Mouse (Mus musculus) thymus, adult 2 months (tissue): ENCODE measurements around the gene Wdr86. TPM values are rescaled to one million over a fixed set of nuclear protein-coding genes. Genes with fewer than 3 reads are reported as not detected.
A peak's percentile ranks its signal among the peaks of the same experiment; 100 is the strongest.

Experiments used
- DNase-seq: peaks from one replicate; pipeline ENCODE4 v3.0.0; 2021
- H3K27ac ChIP-seq: fragments of 200-500 bp; 2 replicates; pipeline ENCODE4 v1.5.1; 2012; ENCODE audit warnings: low read length, control low read depth; ENCODE audit not compliant: control insufficient read depth, insufficient read depth
- H3K27me3 ChIP-seq: fragments of 200-500 bp; 2 replicates; pipeline ENCODE4 v1.6.1; 2012; ENCODE audit warnings: mild to moderate bottlenecking, low read length, moderate library complexity, mixed read lengths; ENCODE audit not compliant: control insufficient read depth, insufficient read depth
- H3K36me3 ChIP-seq: fragments of 200-500 bp; 2 replicates; pipeline ENCODE4 v1.6.1; 2012; ENCODE audit warnings: mild to moderate bottlenecking, low read length, moderate library complexity; ENCODE audit not compliant: control insufficient read depth, insufficient read depth
- H3K4me1 ChIP-seq: fragments of 200-500 bp; replicated peaks from 2 replicates; pipeline ENCODE4 v1.6.1; 2012; ENCODE audit warnings: low read length; ENCODE audit not compliant: control insufficient read depth, insufficient read depth
- H3K4me3 ChIP-seq: fragments of 200-500 bp; 2 replicates; pipeline ENCODE4 v1.5.1; 2012; ENCODE audit warnings: mild to moderate bottlenecking, low read length, control low read depth, moderate library complexity; ENCODE audit not compliant: control insufficient read depth, insufficient read depth
- CTCF ChIP-seq: fragments of 200-500 bp; IDR thresholded peaks from 2 replicates; pipeline ENCODE4 v1.5.1; 2012; ENCODE audit warnings: mild to moderate bottlenecking, control low read depth, low read length, moderate library complexity, borderline replicate concordance; ENCODE audit not compliant: control insufficient read depth, poor library complexity, insufficient read depth; ENCODE audit errors: extremely low read depth
- POLR2A ChIP-seq: fragments of 200-500 bp; IDR thresholded peaks from 2 replicates; pipeline ENCODE4 v1.6.1; 2012; ENCODE audit warnings: mild to moderate bottlenecking, low read length, control low read depth, moderate library complexity; ENCODE audit not compliant: control insufficient read depth, poor library complexity, insufficient read depth; ENCODE audit errors: extremely low read depth
- WGBS: fragments of 180-500 bp; shearing (Covaris S2); methylation state at CpG from one replicate; pipeline ENCODE4 v1.1.7; 2018; 5-methylcytosine and 5-hydroxymethylcytosine counted together
- polyA plus RNA-seq: library from polyadenylated mRNA; depleted of rRNA; stranded (reverse); fragments of >200 nt; gene quantifications from 2 replicates; pipeline ENCODE4 v1.2.3, GENCODE M21; 2012; rRNA removed

Wdr86 gene
- polyA plus RNA-seq, 1 experiment = 6.8 TPM

- Histone ChIP-seq H3K4me3 (peak overlapping the region; percentile 71), H3K27ac (peak overlapping the region; percentile 87), H3K4me1 (peaks cover 6% of the 10 kb centered on the region), H3K27me3 (no peaks in the 10 kb centered on the region), H3K36me3 (peaks cover 18% of the 10 kb centered on the region)
- WGBS = under 1% methylated on average over 15 of the region's 15 CpGs
- TF ChIP-seq POLR2A (no peak), CTCF (no peak)
- no peak for DNase-seq
Observed at GRCm38 (mm10) chr5:24686176-24686575, 44.4 kb downstream of the Wdr86 start.

GRCm38 (mm10) chr5:24685366-24686093 lies 45.0 kb downstream of the Wdr86 start, which contains the start of gene Nub1:
Nub1 (plus strand) TSS chr5:24685532.
- peak within 1 kb of the TSS; percentile 71 for H3K4me3 ChIP-seq
- peak within 1 kb of the TSS; percentile 88 for H3K27ac ChIP-seq
- no peaks in the 10 kb centered on the region for H3K27me3 ChIP-seq
- H3K4me1 ChIP-seq = peaks cover 6% of the 10 kb centered on the region
- peak; percentile 89 for TF ChIP-seq POLR2A
- TF ChIP-seq CTCF = no peak
- peak; percentile 98 for DNase-seq
- peaks cover 12% of the 10 kb centered on the region for H3K36me3 ChIP-seq
- WGBS = under 1% methylated on average over 53 of the region's 53 CpGs

- Histone ChIP-seq H3K4me1 (peaks cover 6% of the 10 kb centered on the region), H3K27me3 (no peaks in the 10 kb centered on the region), H3K36me3 (peaks cover 5% of the 10 kb centered on the region), H3K27ac (peak overlapping the region; percentile 88), H3K4me3 (peak overlapping the region; percentile 71)
- WGBS = 27% methylated on average over 16 of the region's 16 CpGs
- DNase-seq = peak; percentile 16
- TF ChIP-seq CTCF (no peak), POLR2A (no peak)
Observed at GRCm38 (mm10) chr5:24684578-24685365, 45.8 kb downstream of the Wdr86 start.

GRCm38 (mm10) chr5:24681436-24681835 lies 49.1 kb downstream of the Wdr86 start:
- DNase-seq = no peak
- TF ChIP-seq POLR2A = no peak
- TF ChIP-seq CTCF = no peak
- WGBS = 63% methylated on average over 1 of the region's 1 CpGs
- H3K4me3 ChIP-seq = no peak overlapping the region
- H3K4me1 ChIP-seq = peaks cover 6% of the 10 kb centered on the region
- no peaks in the 10 kb centered on the region for H3K27me3 ChIP-seq
- no peaks in the 10 kb centered on the region for H3K36me3 ChIP-seq
- no peak overlapping the region for H3K27ac ChIP-seq

GRCm38 (mm10) chr5:24674238-24674637 lies 56.3 kb downstream of the Wdr86 start:
- WGBS = 22% methylated on average over 4 of the region's 4 CpGs
- H3K27ac ChIP-seq = no peak overlapping the region
- no peaks in the 10 kb centered on the region for H3K4me1 ChIP-seq
- DNase-seq = peak; percentile 87
- TF ChIP-seq CTCF (no peak), POLR2A (no peak)
- no peaks in the 10 kb centered on the region for H3K27me3 ChIP-seq
- no peaks in the 10 kb centered on the region for H3K36me3 ChIP-seq
- no peak overlapping the region for H3K4me3 ChIP-seq

Other genes with a start within 250 kb of the Wdr86 start
- gene Gbx1, start 203.5 kb downstream of the Wdr86 start, polyA plus RNA-seq = 0.05 TPM in 2 replicates
- 0.38 and 9.5 TPM in 2 replicates for gene Asb10, start 189.7 kb downstream of the Wdr86 start, polyA plus RNA-seq
- gene 4931409K22Rik, start 173.9 kb downstream of the Wdr86 start, polyA plus RNA-seq = not detected in 2 replicates
- 117 and 121 TPM in 2 replicates for gene Abcf2, start 153.3 kb downstream of the Wdr86 start, polyA plus RNA-seq
- gene Chpf2, start 144.0 kb downstream of the Wdr86 start, polyA plus RNA-seq = 53.5 and 55.5 TPM in 2 replicates
- 3.7 and 6.1 TPM in 2 replicates for gene Smarcd3, start 106.3 kb downstream of the Wdr86 start, polyA plus RNA-seq
- gene Nub1, start 45.2 kb downstream of the Wdr86 start, polyA plus RNA-seq = 70.5 and 75.4 TPM in 2 replicates
- 0.43 TPM in 1 of 2 replicates, not detected in the other for gene Crygn, start 27.3 kb upstream of the Wdr86 start, polyA plus RNA-seq
- 23.1 and 26.2 TPM in 2 replicates for gene Rheb, start 111.9 kb upstream of the Wdr86 start, polyA plus RNA-seq